Mouse (Mus musculus): Measurements from ENCODE around the gene Grik1. TPM values are rescaled to one million over a fixed set of nuclear protein-coding genes. Genes with fewer than 3 reads are reported as not detected.

The Grik1 gene
- polyA plus RNA-seq, 1 experiment from 2014 or later, result 0.76 TPM

GRCm38 (mm10) chr16:88131103-88131502 is 159.0 kb downstream of the Grik1 start:
- Histone ChIP-seq H3K9me3 (replicated peaks) (no peaks in the 10 kb centered on the region), H3K27me3 (ENCODE audit: low read depth, poor library complexity, severe bottlenecking) (no peaks in the 10 kb centered on the region), H3K4me3 (no peak overlapping the region), H3K4me1 (no peaks in the 10 kb centered on the region), H3K27ac (no peak overlapping the region), H3K36me3 (no peaks in the 10 kb centered on the region)
- no peak for DNase-seq (ENCODE audit: low spot score)
- whole genome bisulfite sequencing, result 93% methylated on average over 3 of the region's 3 CpGs

GRCm38 (mm10) chr16:88125098-88125497 is 165.0 kb downstream of the Grik1 start:
- no peaks in the 10 kb centered on the region for H3K36me3 ChIP-seq
- 81% methylated on average over 4 of the region's 4 CpGs for WGBS
- H3K27me3 ChIP-seq (ENCODE audit: low read depth, poor library complexity, severe bottlenecking), result no peaks in the 10 kb centered on the region
- no peaks in the 10 kb centered on the region for H3K9me3 ChIP-seq (replicated peaks)
- no peak overlapping the region for H3K27ac ChIP-seq
- no peaks in the 10 kb centered on the region for H3K4me1 ChIP-seq
- no peak for DNase-seq (ENCODE audit: low spot score)
- H3K4me3 ChIP-seq, result no peak overlapping the region

DNA sequence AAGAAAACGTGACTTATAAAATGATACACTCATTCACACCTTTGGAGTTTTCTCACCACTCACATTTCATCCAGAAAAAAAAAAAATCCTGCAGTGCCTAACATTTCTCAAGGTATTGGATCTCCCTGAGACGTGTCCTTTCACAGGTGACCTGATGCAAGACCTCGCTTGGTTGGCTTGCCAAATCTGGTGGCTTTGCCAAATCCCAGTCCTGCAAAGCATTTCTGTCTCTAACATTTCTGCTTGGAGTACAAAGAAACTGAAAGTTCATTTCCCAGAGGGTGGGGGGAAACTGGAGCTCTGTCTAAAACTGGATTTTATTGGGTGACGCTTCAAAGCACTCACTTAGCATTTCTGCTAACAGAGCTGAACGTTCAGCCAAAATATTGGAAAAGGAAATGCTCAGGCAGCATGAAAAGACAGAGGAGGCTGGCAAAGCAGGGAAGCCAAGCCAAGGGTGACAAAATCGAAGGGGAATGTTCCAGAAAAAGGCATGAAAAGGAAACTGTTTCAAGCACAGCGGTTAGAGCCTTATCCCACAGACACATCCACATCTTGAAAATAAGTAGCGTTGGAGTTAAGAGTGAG is 177.4 kb downstream of the Grik1 start:
- H3K27ac ChIP-seq, result no peak overlapping the region
- H3K36me3 ChIP-seq, result no peaks in the 10 kb centered on the region
- no peak for DNase-seq (ENCODE audit: low spot score)
- H3K4me1 ChIP-seq, result peaks cover 20% of the 10 kb centered on the region
- no peaks in the 10 kb centered on the region for H3K9me3 ChIP-seq (replicated peaks)
- H3K4me3 ChIP-seq, result no peak overlapping the region
- WGBS, result 74% methylated on average over 8 of the region's 8 CpGs
- H3K27me3 ChIP-seq (ENCODE audit: low read depth, poor library complexity, severe bottlenecking), result no peaks in the 10 kb centered on the region

DNA sequence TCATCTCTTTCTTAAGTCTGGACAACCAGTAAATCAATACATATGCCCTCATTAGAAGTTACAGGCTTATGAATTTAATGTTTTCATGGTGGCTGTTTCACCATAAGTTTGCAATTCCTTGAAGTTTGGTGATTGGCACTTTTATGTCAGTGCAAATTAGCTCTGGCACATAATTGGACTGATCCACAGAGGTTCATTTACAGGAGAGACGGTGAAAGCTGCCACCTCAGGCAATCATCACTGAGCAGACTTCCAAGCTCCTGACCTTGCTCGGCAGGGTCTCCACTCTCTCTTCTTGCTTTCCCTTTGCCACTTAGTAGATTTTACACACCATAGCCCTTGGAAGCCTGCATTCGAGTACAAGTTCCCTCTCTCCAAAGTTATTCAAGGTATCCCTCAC is 178.6 kb downstream of the Grik1 start:
- WGBS, result 11% methylated on average over 3 of the region's 3 CpGs
- DNase-seq (ENCODE audit: low spot score), result peak; percentile 37
- H3K27ac ChIP-seq, result peak overlapping the region; percentile 27

DNA sequence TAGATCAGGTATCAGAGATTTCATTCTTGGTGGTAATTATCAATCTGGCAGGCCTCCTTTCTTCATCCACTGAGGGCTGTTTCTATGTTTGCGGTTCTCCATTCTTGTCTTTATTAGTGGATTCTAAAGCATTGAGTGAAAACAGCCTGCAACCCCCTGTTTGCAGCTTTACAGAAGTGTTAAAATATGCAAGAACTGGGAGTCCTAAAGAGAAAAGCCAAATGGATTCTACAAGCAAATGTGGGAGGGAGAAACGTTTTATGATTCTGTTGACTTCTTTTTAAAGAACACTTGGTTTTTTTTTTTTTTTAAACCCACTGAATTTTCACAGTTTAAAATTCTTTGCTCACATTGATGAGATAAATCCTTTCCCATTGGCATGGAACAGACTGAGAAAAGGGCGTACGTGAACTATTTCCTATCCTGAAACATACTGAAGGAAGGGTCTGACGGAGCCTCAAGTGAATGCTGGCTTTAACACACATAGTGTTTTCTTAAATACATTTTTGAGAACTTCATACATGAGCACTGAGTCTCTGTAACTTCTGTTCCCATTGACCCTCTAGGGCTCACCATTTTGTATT is 195.8 kb downstream of the Grik1 start:
- Histone ChIP-seq H3K4me3 (no peak overlapping the region), H3K9me3 (replicated peaks) (no peaks in the 10 kb centered on the region), H3K4me1 (no peaks in the 10 kb centered on the region), H3K36me3 (no peaks in the 10 kb centered on the region), H3K27ac (no peak overlapping the region), H3K27me3 (ENCODE audit: low read depth, poor library complexity, severe bottlenecking) (no peaks in the 10 kb centered on the region)
- no peak for DNase-seq (ENCODE audit: low spot score)
- WGBS, result 69% methylated on average over 5 of the region's 5 CpGs

More for the DNA sequence above, 178.6 kb downstream of the Grik1 start:
- H3K9me3 ChIP-seq (replicated peaks), result no peaks in the 10 kb centered on the region
- H3K27me3 ChIP-seq (ENCODE audit: low read depth, poor library complexity, severe bottlenecking), result no peaks in the 10 kb centered on the region
- H3K4me3 ChIP-seq, result no peak overlapping the region
- peaks cover 20% of the 10 kb centered on the region for H3K4me1 ChIP-seq
- H3K36me3 ChIP-seq, result no peaks in the 10 kb centered on the region

GRCm38 (mm10) chr16:88087280-88087679 is 202.8 kb downstream of the Grik1 start:
- DNase-seq (ENCODE audit: low spot score), result no peak
- Histone ChIP-seq H3K9me3 (replicated peaks) (no peaks in the 10 kb centered on the region), H3K4me1 (no peaks in the 10 kb centered on the region), H3K27me3 (ENCODE audit: low read depth, poor library complexity, severe bottlenecking) (no peaks in the 10 kb centered on the region), H3K4me3 (no peak overlapping the region), H3K27ac (no peak overlapping the region), H3K36me3 (no peaks in the 10 kb centered on the region)
- WGBS, result 85% methylated on average over 7 of the region's 7 CpGs

- H3K36me3 ChIP-seq, result no peaks in the 10 kb centered on the region
- H3K4me3 ChIP-seq, result no peak overlapping the region
- 75% methylated on average over 5 of the region's 5 CpGs for WGBS
- no peak for DNase-seq (ENCODE audit: low spot score)
- H3K4me1 ChIP-seq, result no peaks in the 10 kb centered on the region
- H3K27me3 ChIP-seq (ENCODE audit: low read depth, poor library complexity, severe bottlenecking), result no peaks in the 10 kb centered on the region
- H3K9me3 ChIP-seq (replicated peaks), result no peaks in the 10 kb centered on the region
- H3K27ac ChIP-seq, result no peak overlapping the region
Measured at GRCm38 (mm10) chr16:88074716-88075115, 215.3 kb downstream of the Grik1 start.

- no peaks in the 10 kb centered on the region for H3K36me3 ChIP-seq
- no peak for DNase-seq (ENCODE audit: low spot score)
- H3K4me3 ChIP-seq, result no peak overlapping the region
- peaks cover 3% of the 10 kb centered on the region; the same call in 1 of the 2 replicates for H3K4me1 ChIP-seq
- H3K9me3 ChIP-seq (replicated peaks), result no peaks in the 10 kb centered on the region
- H3K27ac ChIP-seq, result no peak overlapping the region
- 70% methylated on average over 3 of the region's 3 CpGs for WGBS
- H3K27me3 ChIP-seq (ENCODE audit: low read depth, poor library complexity, severe bottlenecking), result no peaks in the 10 kb centered on the region
Measured at GRCm38 (mm10) chr16:88060936-88061335, 229.1 kb downstream of the Grik1 start.

DNA sequence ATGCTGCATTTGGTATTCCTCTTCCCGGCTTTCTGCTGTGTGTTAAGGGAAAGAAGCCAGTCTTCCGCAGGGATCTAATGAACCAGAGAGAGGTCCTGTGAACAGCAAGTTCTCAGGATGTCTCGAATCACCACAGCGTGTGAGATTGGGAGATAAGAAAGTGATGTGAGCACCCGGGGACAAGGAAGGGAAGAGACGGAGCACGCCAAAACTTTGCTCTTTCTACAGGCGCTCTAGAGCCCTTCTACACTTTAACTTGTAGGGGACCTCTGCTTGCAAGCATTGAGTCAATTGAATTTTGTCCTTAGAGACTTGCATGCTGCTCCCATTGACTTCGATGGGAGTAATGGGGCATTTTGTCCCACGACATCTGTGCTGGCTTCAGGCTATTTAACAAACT is 241.9 kb downstream of the Grik1 start:
- no peaks in the 10 kb centered on the region for H3K36me3 ChIP-seq
- 77% methylated on average over 10 of the region's 10 CpGs for WGBS
- H3K27ac ChIP-seq, result no peak overlapping the region
- H3K9me3 ChIP-seq (replicated peaks), result no peaks in the 10 kb centered on the region
- no peaks in the 10 kb centered on the region for H3K27me3 ChIP-seq (ENCODE audit: low read depth, poor library complexity, severe bottlenecking)
- no peak for DNase-seq (ENCODE audit: low spot score)
- no peak overlapping the region for H3K4me3 ChIP-seq
- peaks cover 4% of the 10 kb centered on the region; the same call in 1 of the 2 replicates for H3K4me1 ChIP-seq

DNA sequence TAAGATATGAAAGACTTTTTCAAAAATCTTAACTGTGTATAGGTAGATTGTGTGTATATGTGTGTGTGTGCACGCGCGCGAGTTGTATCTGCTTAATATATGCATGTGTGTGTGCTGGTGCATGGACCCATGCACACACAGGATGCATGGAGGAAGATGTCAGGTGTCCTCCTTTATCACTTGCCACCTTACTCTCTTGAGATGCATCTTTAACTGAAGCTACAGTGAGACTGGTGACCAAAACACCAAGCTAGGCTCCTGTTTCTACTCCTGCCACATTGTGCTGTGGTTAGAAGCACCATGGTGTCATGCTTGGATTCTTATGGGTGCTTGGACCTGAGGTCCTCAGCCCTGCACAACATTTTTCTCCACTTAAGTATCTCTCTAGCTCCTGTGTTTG is 245.7 kb downstream of the Grik1 start:
- no peak overlapping the region for H3K4me3 ChIP-seq
- WGBS, result 96% methylated on average over 4 of the region's 4 CpGs
- no peaks in the 10 kb centered on the region for H3K27me3 ChIP-seq (ENCODE audit: low read depth, poor library complexity, severe bottlenecking)
- no peaks in the 10 kb centered on the region for H3K36me3 ChIP-seq
- H3K4me1 ChIP-seq, result no peaks in the 10 kb centered on the region; the same call in 1 of the 2 replicates
- H3K27ac ChIP-seq, result no peak overlapping the region
- no peaks in the 10 kb centered on the region for H3K9me3 ChIP-seq (replicated peaks)
- no peak for DNase-seq (ENCODE audit: low spot score)

DNA sequence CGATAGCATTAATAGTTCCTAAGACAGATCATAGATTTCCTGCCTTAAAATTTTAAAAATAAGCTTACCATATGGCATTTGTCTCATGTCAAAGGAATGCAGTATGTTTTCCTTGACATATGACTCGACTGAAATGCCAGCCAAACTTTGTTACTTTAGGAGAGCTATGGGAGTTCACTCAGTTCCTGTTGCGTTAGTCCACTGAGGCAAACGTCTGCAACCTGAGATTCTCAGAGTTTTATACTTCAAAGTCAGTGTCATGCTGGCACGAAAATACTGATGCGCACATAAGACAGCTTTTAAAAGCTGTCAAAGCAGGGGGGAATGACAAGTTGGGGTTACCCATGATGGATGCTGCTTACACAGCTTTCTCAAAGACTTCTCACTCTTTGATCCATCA is 247.6 kb downstream of the Grik1 start:
- Histone ChIP-seq H3K4me1 (no peaks in the 10 kb centered on the region; the same call in 1 of the 2 replicates), H3K36me3 (no peaks in the 10 kb centered on the region), H3K9me3 (replicated peaks) (no peaks in the 10 kb centered on the region), H3K4me3 (no peak overlapping the region), H3K27me3 (ENCODE audit: low read depth, poor library complexity, severe bottlenecking) (no peaks in the 10 kb centered on the region), H3K27ac (no peak overlapping the region)
- WGBS, result 49% methylated on average over 6 of the region's 6 CpGs
- DNase-seq (ENCODE audit: low spot score), result no peak

DNA sequence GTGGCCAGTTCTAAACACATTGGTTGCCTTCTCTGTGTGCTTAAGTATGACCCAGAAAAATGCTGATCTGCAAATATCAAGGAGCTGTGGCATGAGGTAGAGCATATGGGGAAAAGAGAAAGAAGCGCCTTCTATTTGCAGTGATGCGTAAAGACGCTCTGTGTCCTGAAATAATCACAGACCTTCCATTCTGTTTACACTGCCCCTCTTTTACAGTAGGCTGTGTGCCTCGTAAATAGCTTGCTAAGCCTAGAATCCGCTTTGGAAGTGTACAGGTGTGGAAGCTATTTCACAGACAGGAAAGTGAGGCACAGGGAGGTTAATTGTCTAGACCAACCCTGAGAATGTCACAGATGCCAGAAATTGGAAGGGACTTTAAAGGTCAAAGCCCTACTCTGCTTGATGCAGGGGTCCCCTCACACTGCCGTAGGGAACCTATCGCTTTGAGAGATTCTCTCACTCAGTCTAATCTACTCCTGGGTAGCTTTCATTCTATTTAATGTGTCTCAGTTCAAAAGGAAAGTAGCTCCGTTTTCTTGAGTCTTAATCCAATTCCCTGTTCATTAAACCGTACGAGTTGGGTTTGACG is 251.5 kb downstream of the Grik1 start:
- no peak for DNase-seq (ENCODE audit: low spot score)
- 73% methylated on average over 11 of the region's 11 CpGs for WGBS
- H3K4me1 ChIP-seq, result no peaks in the 10 kb centered on the region; the same call in 1 of the 2 replicates
- no peaks in the 10 kb centered on the region for H3K27me3 ChIP-seq (ENCODE audit: low read depth, poor library complexity, severe bottlenecking)
- no peaks in the 10 kb centered on the region for H3K9me3 ChIP-seq (replicated peaks)
- H3K27ac ChIP-seq, result no peak overlapping the region
- H3K4me3 ChIP-seq, result no peak overlapping the region
- no peaks in the 10 kb centered on the region for H3K36me3 ChIP-seq

DNA sequence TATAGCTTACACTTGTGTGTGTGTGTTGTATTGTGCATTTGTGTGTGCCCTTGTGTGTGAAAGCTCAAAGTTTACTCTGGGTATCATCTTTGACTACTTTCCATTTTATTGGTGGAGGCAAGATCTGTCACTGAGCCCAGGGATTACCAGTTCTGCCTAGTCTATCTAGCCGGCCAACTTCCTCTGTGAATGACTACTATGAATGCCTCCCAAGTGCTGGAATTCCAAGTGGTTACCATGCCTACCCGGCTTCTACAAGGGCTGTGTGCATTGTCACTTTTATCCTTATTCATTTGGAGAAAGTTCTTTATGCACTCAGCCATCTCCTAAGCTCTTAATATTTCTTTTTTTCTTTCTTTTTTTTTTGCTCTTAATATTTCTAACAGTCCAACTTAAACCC is 301.3 kb downstream of the Grik1 start:
- Histone ChIP-seq H3K36me3 (no peaks in the 10 kb centered on the region), H3K27ac (no peak overlapping the region), H3K4me1 (no peaks in the 10 kb centered on the region), H3K27me3 (ENCODE audit: low read depth, poor library complexity, severe bottlenecking) (no peaks in the 10 kb centered on the region), H3K4me3 (no peak overlapping the region), H3K9me3 (replicated peaks) (no peaks in the 10 kb centered on the region)
- WGBS, result 80% methylated on average over 2 of the region's 2 CpGs
- DNase-seq (ENCODE audit: low spot score), result no peak

All from limb, embryonic 10.5 days (tissue).